Mouse (Mus musculus): ENCODE results near the gene Foxm1. TPM values are rescaled to one million over a fixed set of nuclear protein-coding genes. Genes with fewer than 3 reads are reported as not detected.
A peak's percentile ranks its signal among the peaks of the same experiment; 100 is the strongest.

The Foxm1 gene
- 1 to 10 TPM; 2.0 to 9.6 (median 2.7) TPM for polyA plus RNA-seq (2017; shearing (Covaris generic))

DNA sequence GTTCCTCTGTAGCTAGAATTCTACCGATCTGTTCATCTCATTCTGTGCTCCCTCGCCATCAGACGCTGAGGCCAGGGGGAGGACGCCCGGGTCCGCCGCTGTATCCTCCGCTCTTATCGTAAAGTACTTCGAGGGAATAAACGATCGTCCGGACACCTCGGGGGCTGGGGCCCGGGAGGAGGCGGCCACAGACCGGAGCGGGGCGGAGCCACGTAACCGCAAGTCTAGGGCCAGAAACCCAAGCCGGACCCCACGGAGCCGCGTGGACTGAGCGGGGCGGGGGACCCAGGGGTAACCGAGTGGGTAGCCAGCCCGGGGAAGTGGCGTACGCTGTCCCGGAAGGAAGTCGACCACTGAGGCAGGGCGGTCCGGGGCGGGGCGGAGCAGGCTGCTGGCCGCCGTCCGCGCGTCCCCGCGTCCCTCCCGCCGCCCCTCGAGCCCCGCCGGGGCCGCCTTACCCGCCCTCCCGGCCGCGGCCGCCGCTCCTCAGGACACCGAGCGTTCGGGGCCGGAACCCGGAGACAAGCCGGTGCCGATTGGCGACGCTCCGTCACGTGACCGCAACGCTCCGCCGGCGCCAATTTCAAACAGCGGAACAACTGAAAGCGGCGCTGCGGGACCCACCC is at the start of gene Foxm1, which contains the start of gene Rhno1:
Gene Foxm1, plus strand, starts transcription at position 587 of the 626 bp plus-strand sequence.
Gene Rhno1, minus strand, starts transcription at position 531 of the 626 bp plus-strand sequence.
- peak; percentile 82 for ATAC-seq

DNA sequence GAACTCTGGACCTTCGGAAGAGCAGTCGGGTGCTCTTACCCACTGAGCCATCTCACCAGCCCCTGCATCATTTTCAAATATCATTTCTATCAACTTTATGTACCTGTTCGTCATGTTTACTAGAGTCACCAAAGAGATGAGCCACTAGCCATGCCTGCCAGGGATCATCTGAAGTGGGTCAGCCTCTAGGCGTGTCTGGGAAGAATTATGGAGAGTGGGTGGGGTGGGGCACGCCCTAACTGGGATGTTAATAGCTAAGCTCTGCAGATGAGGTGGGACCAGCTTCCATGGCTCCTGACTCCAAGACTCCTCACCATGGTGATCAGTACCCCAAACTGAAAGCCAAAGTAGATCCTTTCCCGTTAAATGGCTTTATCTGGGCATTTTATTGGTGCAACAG is 48.0 kb upstream of the Foxm1 start:
- ATAC-seq, result no peak

DNA sequence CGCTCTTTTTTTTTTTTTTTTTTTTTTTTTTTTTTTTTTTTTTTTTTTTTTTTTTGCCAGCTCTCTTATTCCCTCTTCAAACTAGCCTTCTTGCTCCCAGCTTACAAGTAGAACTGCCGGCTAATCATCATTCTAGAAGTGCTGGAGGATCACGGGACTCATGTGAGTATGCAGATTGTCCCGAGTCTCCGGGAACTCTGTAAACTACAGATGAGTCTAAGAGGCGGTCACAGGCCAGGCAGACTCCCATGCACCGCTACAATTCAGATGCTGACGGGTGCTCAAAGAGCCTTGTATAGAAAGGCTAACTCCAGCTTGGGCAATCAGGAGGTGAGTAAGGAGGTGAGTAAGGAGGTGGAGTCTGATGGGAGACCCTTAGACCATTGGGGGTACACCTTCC is 47.2 kb upstream of the Foxm1 start:
- no peak for ATAC-seq

DNA sequence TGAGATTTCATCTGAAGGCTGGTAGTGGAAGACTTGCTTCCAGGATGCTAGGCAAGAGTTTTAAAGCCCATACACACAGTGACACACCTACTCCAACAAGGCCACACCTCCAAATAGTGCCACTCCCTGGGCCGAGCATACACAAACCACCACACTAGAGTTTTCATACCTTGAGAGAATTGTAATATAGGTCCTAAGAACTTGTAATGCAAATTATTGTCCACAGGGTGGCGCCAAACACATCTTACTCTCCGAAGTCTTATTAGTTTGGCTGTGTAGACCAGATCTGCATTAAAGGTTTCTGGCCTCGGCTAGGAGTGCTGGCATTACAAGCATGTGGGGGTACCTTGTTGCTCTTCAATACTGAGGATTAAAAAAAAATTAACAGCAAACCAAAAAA is 44.5 kb upstream of the Foxm1 start:
- ATAC-seq, result peak; percentile 67

DNA sequence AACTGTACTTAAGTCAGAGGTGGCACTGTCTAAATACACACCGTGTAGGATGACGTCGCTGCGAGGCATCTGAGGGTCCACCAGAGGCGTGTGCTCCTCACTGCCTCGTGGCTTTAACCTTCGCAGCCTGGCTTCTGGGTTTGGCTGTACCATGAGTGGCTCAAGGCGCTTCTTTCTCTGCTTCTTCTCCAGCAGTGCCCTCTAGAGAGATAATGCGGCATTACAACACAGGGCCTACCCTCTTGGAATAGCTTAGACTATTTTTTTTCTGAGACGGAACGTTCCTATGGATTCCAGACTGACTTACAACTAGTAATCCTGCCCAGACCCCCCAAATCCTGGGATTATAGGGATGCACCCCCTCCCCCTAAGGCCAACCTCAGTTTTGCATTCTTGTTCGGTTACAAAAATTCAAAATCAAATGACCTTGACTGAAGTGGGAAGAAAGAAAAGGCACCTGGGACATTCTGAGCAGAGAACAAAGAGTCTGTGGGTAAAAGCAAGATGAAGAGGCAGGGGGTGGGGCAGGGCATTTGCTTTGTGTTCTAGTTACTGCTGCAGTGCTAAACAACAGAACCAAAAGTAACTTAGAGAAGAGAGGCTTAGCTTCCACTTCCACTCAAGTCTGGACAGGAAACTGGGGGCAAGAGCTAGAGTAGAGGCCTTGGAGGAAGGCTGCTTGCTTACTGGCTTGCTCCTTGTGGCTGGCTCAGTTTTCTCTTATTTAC is 28.2 kb upstream of the Foxm1 start:
- ATAC-seq, result peak; percentile 69

DNA sequence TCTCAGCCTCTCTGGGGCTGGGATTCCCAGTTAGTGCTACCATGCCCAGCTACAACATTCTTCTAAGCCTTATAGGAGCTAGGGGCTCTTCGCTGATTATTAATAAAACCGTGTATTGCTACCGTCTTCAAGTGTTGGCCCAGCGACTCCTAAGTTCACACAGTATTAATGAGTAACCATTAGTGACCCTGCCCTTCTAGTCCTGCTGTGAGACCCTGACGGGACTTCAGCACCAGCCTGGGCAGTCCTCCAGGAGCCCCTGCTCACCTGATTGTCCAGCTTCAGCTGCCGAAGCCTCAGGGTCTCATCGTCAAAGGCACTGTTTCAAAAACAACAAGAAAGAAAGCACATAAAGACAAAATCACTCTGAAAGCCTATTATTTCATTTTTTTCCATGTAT is 25.3 kb upstream of the Foxm1 start:
- ATAC-seq, result no peak

DNA sequence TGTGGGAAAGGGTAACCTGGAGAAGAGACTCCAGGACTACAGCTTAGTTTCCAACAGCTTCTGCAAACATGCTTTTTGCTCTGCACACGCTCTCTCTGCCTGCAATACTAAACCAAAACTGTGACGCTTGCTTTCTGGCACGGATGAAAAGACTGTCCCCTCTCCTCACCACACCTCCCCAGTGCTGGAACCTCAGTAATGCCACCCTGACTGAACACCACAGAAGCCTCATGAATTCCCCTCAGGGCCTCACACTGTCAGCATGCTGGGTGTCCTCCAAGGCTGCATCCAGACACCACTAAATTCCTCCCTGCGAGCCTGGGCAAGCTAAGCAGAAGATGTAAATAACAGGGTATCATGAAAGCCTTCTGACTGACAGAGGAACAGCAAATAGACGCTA is 23.9 kb upstream of the Foxm1 start:
- ATAC-seq, result no peak

DNA sequence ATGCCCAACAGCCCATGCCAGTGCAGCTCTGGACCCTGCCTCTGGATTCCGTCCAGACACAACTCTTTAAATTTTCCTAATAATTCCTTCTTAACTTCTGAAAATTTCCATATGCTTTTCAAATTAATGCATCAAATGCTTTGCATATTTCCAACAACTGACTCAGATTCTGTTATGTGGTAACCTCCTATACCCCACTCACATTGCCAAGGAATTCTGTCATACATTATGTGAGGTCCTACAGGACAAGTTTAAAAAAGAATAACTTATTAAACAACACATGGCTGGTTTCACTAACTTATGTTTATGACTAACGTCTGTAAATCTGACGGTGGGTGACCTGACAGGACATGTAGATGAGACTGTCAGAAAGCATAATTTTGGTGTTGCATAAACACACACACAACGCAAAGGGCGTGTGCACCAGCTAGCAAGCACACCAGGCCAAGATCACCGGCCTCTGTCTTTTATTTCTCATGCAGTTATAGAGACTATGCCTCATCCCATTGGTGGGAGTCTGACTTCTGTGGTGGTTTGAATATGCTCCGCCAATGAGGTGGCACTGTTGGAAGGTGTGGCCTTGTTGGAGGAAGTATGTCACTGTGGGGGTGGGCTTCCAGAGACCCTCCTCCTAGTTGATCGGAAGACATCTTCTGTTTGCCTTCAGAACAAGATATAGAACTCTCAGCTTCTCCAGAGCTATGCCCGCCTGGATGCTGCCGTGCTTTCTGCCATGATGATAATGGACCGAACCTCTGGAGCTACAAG is 20.6 kb upstream of the Foxm1 start:
- ATAC-seq, result no peak

DNA sequence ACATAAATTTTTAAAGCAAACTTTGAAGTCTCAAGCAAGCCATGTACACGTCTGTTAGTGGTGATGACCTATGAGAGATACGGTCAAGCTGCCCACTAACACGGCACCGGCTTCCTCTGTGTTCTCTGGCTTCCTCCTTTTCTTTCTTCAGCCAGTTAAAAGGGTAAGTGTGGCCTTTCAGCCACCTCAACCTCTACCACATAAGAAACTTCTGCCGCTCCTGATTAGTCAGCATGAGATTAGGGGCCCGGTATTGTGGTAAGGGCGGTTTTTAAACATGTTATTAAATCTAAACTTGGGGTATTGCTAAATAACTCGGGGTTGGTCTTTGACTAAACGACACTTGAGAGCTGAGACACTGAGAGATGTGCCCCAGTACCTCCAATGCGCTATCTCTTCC is 17.1 kb upstream of the Foxm1 start:
- ATAC-seq, result no peak

DNA sequence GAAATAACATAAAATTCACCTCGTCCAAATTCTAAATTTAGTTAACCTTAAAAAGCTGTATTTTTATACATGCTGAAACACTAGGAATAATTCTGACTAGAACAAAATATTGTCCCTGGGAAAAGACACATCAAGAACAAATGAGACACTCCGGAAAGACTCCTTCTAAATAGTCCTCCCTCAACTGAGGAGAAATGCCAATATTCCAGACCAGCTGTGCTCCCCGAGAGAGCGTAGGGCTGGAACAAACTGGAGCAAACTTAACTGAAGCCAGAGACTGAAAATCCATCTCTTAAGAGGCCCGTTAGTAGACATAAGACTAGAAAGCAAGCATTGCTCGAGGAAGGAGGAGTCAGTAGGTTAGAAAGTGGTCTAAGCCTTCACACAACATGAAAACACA is 16.0 kb upstream of the Foxm1 start:
- ATAC-seq, result no peak

DNA sequence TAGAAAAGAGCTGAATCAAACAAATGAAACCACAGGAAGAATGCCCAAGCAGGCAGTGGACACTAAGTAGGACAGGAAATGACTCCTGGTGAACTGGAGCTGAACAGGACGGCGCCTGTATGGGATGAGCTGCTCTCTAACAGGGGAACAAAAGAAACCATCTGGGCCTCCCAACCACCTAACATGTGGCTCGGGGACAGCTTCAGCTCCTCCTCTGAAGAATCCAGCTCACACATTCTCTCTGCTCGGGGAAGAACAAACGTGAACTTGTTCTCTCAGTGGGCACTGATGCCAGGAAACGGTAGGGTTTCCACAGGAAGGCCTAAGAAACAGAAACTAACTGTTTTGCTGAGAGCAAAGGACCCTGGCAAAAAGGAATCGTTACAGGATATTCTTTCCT is 13.1 kb upstream of the Foxm1 start:
- ATAC-seq, result no peak

DNA sequence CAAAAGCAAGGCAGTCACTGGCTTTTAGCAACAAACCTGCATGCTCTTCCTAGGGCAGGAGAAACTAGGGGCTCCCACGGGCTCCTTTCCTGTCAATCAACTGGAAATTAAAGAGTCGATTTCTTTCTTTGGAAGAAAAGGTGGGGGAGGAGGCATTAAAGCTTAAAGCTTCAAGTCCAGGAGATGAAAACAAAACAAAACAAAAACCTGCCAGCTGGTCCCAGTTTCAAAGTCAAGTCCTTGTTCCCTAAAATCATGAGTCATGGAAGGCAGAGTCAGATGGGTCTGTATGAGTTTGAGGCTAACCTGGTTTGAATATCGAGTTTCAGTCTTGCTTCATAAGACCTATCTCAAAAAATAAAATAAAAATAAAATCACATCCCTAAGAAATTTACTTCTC is 8.6 kb upstream of the Foxm1 start:
- ATAC-seq, result no peak

DNA sequence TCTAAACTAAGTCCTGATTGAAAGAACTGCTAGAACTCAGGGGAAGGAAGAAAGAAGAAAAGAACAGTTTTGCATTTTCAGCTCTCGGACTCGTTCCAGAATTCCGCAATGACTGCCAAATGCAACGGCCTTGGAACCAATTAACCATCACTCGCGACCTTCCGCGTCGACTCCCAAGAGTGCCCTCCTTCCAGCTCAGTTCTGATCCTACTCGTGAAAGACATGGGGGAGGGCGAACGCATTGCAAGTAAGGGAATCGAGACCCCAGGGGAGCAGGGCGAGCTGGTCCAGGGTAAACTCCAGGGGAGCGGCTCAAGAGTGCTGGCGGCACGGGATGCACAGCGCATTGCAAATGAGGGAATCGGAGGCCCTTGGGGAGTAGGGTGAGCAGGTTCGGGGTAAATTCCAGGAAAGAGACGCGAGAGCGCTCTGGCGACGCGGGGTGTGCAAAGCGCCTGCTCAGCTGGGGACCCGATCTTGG is 7.5 kb upstream of the Foxm1 start:
- peak; percentile 17 for ATAC-seq

DNA sequence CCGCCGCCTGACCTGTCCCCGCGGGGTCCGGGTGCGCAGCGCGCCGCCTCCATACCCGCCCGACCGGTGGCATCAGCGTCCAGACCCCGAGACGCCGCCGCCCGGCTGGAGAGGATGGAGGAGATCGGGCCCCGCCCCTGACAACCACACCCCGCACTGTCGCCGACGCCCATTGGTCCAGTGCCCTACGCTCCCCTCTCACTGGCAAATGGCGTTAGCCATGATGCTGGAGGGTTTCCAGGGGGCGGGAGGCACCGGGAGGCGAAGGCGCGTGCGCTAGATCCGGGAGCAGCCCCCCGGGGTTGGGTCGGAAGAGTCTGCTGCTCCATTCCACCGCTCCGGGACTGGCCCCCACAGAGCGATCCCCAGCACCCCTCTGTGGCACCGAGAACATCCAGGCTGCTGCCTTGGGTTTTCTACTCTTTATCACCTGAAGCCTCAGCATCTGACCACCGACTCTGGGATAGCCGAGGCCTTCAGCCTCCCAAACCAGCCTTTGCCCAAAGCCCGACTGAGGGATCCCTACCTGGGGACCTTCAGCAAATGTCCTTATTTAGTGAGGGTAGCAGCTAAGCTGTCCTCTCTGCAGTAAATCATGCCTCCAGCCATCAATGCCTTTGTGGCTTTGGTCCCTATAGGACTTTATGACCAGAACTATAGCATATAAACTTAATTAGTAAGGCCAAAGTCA is 6.9 kb upstream of the Foxm1 start, which contains the start of gene Tulp3:
Gene Tulp3, minus strand, starts transcription at position 126 of the 691 bp plus-strand sequence.
- ATAC-seq, result peak; percentile 94

DNA sequence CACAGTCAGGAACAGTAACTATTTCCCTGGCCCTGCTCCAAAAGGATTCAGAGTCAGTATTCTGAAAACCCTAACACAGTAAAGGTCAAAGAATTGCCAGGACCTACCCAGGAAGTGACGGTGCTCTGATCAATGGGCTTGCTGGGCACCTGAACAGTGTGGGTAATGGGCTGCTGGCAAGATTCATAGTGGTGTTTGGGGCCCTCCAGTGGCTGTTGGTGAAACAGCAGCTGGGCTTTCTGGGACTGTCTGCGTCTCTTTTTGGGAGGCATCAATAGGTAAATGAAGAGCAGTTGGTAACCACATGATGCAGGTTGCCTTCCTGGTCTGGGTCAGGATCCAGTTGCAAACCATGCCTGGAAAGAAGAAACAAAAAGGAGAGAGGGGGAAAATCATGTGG is 3.8 kb upstream of the Foxm1 start:
- peak; percentile 51 for ATAC-seq

DNA sequence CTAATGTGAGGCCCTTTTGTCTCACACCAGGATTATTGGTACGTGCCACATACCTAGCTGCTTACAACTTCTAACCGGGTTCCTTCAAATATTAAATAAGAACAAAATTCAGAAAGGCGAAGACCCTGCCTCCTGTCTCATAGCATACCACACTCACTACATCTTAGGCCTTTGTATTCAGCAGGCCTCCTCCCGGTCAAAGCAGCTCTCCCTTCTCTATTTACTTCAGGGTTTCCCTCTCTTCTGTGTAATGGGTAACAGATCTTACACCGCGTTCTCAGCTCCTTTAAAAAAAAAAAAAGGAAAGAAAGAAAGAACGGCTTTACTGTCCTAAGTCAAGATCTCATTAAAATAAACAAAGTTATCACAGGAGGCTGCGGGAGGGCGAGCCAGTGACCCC is 866 bp upstream of the Foxm1 start:
- ATAC-seq, result no peak

DNA sequence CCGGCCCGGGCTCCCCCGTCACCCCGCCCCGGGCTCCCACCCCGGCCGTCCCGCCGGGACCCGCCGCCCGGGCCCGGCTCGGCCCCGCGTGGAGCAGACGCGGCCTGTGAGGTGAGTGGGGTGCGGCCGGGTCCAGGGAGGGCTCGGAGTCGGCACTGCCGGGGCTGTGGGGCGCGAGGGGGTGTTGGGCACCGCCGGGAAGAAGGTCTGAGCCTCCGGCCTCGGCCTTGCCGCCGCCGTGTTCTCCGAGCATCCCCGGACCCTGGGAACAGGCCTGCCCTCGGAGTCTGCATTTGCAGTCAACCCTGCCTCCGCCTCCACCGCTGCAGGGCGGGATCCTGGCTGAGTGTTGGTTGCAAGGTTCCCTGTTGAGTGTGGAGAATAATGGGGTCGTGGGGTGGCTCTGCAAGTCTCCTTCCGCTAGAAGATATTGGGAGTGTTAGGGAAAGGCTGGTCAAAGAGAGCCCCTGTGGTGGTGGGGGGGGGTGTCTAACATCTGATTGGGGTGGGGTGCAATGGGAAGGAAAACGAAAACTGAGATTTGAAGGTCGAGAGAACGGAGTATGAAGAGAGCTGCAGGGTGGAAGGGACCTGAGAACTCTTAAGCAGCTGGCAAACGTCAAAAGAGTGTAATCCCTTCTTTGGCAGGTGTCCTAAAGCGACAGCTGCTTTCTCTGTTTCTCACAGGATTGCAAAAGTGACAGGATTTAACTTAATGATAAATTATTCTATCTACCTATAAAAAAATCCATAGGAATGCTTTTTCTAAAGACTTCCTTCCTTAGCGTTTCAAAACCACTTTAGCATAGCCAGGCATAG is 449 bp downstream of the Foxm1 start:
- no peak for ATAC-seq

DNA sequence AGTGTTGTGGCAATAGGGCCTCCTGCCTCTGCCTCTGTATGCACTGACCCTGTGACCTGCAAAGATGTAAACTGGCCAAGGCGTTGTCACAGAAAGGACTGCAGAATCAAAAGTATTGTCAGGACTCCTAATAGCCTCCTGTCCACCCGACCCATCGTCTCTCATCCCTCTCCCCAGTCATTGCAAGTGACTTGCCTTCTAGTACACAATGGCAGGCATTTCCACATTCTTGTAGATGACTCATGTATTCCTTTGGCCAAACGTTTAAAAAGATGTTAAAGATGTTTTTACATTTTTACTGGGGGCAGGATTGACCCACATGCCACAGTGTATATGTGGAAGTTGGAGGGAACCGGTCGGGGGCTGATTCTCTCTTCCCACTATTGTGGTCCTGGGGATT is 2.0 kb downstream of the Foxm1 start:
- ATAC-seq, result no peak

DNA sequence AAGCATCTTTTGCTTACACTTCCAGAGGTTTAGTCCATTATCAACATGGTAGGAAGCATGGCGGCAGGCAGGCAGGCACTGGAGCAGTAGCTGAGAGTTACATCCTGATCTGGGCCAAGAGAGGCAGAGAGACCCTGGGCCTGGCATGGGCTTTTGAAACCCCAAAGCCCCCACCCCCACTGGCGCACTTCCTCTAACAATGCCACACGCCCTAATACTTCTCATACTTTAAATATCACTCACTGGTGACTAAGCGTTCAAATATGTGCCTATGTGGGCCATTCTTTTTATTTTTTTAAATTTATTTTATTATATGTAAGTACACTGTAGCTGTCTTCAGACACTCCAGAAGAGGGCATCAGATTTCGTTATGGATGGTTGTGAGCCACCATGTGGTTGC is 3.7 kb downstream of the Foxm1 start:
- no peak for ATAC-seq

DNA sequence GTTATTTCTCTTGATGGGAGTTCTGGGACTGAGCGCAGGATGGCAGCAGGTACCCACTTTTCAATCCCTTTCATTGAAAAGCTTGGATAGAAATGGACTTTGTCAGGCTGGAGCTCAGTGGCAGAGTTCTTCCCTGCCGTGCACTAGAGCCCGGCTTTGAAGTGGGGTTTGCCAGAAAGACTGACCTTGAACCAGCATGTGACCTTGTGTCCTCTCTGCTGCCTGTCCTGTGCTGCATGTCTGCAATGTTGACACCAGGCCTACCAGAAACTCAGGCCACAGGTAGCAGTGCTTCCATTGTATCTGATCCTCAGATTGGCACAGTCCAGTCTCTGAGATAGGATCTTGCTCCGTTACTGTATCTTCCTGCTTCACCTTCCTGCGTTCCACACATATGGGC is 7.3 kb downstream of the Foxm1 start:
- no peak for ATAC-seq

DNA sequence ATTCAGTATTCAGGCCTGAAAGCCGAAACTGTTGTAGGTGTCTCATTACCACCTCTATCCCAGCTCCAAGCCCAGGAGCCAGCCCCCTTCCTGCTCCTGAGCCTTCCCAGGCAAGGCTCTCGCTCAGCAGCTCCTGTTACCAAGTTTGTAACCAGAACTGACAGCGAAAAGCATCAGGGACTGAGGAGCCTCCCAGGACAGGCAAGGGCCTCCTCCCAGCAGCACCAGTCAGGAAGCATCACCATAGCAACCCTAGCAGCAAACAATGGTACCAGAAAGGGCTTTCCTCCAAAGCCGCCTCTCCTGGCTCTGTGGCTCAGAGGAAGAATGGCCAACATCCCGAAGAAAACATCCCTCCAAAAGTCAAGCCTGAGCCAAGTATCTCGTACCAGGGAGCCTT is 12.4 kb downstream of the Foxm1 start, which contains the start of the genes Tex52 and Gm44596:
Gene Tex52, plus strand, starts transcription at position 265 of the 400 bp plus-strand sequence.
Gene Gm44596, plus strand, starts transcription at position 312 of the 400 bp plus-strand sequence.
- no peak for ATAC-seq
